Mouse (Mus musculus): ENCODE measurements around the gene Bnipl. TPM values are rescaled to one million over a fixed set of nuclear protein-coding genes. Genes with fewer than 3 reads are reported as not detected.

Bnipl gene
- polyA plus RNA-seq, 1 experiment from 2014 or later = 1.1 TPM

DNA sequence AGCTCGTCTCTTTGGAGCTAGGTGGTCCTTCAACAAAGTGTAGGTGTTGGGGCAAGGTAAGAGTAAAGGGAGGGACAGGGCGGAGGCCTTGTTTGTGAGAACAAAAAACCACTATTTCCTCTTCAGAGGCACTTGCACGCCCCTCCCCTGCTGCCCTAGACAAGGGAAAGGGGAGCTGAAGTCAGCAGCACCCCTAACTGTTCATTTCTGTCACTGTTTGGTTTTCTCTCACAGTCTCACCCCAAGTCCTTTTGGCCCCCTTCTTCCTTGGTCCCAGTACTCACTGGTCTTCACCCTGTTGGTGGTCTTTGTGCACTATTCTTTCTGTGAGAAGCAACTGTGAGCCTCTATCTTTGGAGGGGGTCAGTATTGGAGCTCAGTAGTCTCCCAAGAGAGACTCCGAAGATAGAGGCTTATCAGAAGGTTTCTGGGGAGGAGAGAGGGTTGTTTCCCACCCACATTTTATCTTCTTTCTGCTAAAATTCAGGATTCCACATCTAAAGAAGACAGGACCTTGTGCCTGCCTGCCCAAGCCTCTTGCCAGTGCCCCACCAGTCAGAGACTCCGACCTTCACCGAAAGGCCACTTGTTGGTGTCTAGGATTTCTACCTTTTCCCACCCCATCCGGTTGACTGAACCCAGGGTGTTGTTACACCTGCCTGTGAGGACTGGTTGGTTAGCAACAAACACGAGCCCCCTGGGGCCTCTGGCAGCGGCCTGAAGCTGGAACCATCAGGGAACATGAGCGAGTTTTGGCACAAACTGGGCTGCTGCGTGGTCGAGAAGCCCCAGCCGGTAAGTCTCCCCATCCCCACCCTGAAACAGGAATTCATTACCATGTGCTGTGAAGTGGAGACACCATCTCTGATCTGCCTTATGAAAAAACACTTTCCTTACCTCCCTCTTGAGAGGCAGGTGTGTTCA is 19.4 kb downstream of the Bnipl start, which contains the start of gene Mllt11:
TSS of gene Mllt11 (minus strand) at position 874 of the 924 bp plus-strand sequence.
- peak within 1 kb of the TSS; percentile 69 for H3K4me2 ChIP-seq (replicated peaks)
- peaks cover 48% of the 10 kb centered on the region for H3K36me3 ChIP-seq
- no peak for ATAC-seq (ENCODE audit: low FRiP score)
- H3K27me3 ChIP-seq = no peaks in the 10 kb centered on the region
- no peaks in the 10 kb centered on the region for H3K9me3 ChIP-seq (replicated peaks)
- H3K4me3 ChIP-seq = peak within 1 kb of the TSS; percentile 93; the same call in 1 of the 2 replicates
- H3K4me1 ChIP-seq = peaks cover 34% of the 10 kb centered on the region
- peak within 1 kb of the TSS; percentile 96 for H3K27ac ChIP-seq
- peak within 1 kb of the TSS; percentile 48 for H3K9ac ChIP-seq
- 76% methylated on average over 13 of the region's 13 CpGs for WGBS

DNA sequence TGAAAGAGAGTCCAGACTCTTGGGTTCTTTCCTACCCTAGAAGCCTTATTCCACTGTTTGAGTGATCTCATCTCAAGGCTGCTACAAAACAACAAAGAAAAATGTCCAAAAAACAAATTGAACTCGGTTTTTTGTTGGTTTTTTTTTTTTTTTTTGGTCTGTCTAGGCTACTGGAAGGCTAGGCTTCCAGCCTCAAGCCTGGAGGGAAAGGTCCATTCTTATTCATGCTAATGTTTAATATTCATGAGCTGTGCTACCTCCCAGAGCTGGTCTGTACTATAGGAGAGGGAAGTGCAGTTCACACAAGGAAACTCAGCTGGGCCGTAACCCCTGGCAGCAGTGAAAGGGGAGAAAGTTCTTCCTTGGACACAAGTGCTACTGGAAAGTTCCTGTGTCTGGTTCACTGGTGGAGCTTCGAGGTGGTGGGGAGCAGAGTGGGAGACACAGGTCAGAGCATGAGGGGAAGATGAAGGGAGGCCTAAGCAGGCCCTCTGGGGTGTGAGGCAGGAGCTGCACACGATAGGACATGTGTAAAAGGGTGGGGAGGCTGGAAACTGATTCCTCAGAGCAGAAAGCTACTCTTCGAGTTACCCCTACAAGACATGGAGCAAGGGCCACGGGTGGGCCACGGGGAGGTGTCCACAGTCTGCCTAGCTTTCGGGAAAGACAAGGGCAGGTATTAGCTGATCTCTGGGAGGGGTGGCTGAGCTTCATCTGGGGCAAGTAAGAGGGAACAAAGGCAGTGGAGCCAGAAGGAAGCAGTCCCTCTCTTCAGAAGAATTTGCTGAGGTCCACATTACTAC is 20.3 kb downstream of the Bnipl start:
- 39% methylated on average over 8 of the region's 8 CpGs for WGBS
- H3K4me1 ChIP-seq = peaks cover 42% of the 10 kb centered on the region
- ATAC-seq (ENCODE audit: low FRiP score) = peak; percentile 24; the same call in 1 of the 2 replicates

DNA sequence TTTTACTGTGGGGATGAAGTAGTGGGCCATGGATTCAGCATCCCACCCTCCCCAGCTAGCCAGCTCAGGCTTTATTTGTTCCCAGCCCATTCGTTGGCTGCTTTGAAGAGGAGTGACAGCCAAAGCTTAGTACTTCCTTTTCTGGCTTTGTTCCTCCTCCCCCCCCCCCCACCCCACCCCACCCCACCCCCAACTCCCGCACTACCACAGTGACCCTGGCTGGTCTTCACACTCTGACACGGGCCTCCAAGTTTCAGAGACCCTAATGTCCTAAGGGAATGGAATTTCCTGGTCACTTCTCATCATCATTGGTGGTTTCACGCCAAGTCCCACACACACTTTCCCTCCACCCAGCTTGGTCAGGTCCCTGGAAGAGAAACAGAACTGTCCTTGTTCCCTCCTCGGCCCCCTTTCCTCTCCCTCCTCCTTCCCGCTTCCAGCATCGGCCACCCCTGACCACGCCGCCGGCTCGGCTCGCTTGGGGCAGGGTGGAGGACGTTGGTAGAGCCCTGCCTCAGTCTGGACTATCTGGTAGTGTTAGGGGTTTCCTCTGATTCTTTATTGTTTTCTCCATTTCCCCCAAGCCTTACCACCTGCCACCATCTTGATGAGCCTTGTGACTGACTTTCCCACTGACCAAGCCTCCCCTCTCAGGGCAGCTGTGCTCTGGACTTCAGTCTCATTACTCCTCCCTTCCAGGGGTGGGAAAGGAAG is 21.1 kb downstream of the Bnipl start:
- Histone ChIP-seq H3K4me3 (peak overlapping the region; percentile 93), H3K4me1 (peaks cover 42% of the 10 kb centered on the region), H3K9ac (peak overlapping the region; percentile 97), H3K4me2 (replicated peaks) (peak overlapping the region; percentile 69), H3K9me3 (replicated peaks) (no peaks in the 10 kb centered on the region), H3K36me3 (peaks cover 42% of the 10 kb centered on the region), H3K27me3 (no peaks in the 10 kb centered on the region), H3K27ac (peak overlapping the region; percentile 96)
- peak; percentile 20 for ATAC-seq (ENCODE audit: low FRiP score)
- WGBS = 1% methylated on average over 12 of the region's 13 CpGs

More for the DNA sequence above, 20.3 kb downstream of the Bnipl start:
- Histone ChIP-seq H3K9me3 (replicated peaks) (no peaks in the 10 kb centered on the region), H3K27ac (peak overlapping the region; percentile 96), H3K4me3 (peak overlapping the region; percentile 93), H3K36me3 (peaks cover 41% of the 10 kb centered on the region), H3K27me3 (no peaks in the 10 kb centered on the region), H3K4me2 (replicated peaks) (peak overlapping the region; percentile 69), H3K9ac (peak overlapping the region; percentile 97)

DNA sequence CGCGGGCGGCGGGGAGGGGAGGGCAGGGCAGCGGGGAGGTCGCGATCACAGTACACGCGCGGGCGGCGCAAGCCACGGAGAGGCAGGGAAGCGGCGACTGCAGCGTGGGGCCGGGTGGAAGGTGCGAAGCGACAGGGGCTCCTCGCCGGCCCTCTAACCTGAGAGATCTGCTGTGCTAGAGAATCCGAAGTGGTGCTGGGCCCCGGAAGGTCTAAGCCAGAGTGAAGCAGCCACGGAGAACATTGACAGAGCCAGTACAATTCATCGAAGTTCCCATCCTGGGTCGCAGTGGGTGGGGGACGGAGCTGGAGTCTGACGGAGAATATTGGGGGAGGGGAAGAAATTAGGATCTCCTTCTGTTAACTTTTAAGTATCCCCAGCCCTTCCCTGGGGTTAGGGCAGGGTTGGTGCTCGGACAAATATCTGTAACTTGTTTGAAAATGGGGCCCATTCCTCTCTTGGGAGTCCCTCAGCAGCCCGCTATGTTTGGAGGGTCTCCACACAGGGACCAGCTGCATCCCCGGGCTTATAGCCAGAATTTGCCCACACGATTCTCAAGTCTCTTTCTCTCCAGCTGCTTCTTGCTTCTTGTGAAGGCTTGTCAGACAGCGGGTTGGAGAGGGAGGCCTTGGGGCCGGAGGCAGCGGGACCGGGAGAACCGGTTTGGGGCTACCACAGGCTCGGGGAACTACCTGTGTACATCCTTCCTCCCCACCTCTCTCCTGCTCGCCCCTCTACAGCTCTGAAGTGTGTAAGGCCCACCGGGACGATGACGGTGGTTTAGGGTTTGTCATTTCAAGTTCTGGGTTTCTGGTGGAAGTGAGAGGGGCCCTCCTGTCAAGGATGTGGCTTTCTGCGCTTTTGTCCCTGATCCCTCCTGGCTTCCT is 21.9 kb downstream of the Bnipl start:
- no peaks in the 10 kb centered on the region for H3K27me3 ChIP-seq
- peak; percentile 11 for ATAC-seq (ENCODE audit: low FRiP score)
- peaks cover 50% of the 10 kb centered on the region for H3K4me1 ChIP-seq

DNA sequence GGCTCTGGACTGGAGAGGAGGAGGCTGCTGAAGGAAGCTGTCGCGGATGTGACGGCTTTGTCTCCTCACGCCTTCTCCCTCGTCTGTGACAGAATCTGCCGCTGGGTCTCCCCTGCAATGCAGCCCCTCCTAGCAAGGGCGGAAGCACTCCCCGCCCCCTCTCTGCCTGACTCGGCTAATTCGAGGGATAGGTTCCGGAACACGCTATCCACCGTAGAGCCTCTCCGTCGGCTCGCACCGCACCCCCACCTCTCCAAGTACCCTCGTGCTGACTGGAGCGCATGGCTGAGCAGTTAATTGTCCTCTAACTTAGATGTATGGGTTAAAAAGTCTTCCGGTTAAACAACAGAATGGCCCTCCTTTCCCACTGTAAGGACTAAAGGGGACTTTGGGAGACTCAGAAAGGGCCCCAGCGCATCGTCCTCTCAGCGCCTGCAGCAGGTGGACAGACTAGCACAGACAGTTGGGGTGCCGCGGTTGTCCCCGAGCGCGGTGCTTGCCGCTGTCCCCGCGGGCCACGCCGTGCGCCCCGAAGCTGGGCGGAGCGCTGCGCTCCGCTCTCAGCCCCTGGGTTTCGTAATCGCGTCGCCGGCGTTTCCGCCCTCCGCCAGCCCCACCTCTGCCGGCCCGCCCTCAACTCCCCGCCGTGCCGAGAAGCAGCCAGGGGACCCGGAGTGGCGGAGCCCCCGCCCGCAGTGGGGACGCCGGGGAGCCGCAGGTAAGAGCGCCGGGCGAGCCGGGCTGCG is 22.7 kb downstream of the Bnipl start, which contains the start of gene Cdc42se1:
TSS of gene Cdc42se1 (plus strand) at position 585 of the 746 bp plus-strand sequence.
- peak within 1 kb of the TSS; percentile 97 for H3K9ac ChIP-seq
- peak within 1 kb of the TSS; percentile 93 for H3K4me3 ChIP-seq
- H3K4me1 ChIP-seq = peaks cover 50% of the 10 kb centered on the region
- H3K36me3 ChIP-seq = peaks cover 35% of the 10 kb centered on the region
- under 1% methylated on average over 54 of the region's 64 CpGs for WGBS
- no peaks in the 10 kb centered on the region for H3K27me3 ChIP-seq
- peak within 1 kb of the TSS; percentile 96 for H3K27ac ChIP-seq
- peak; percentile 90 for ATAC-seq (ENCODE audit: low FRiP score)
- H3K9me3 ChIP-seq (replicated peaks) = no peaks in the 10 kb centered on the region
- peak within 1 kb of the TSS; percentile 69 for H3K4me2 ChIP-seq (replicated peaks)

More for the DNA sequence above, 21.9 kb downstream of the Bnipl start:
- Histone ChIP-seq H3K4me3 (peak overlapping the region; percentile 93), H3K9ac (peak overlapping the region; percentile 97), H3K27ac (peak overlapping the region; percentile 96), H3K9me3 (replicated peaks) (no peaks in the 10 kb centered on the region), H3K36me3 (peaks cover 36% of the 10 kb centered on the region), H3K4me2 (replicated peaks) (peak overlapping the region; percentile 69)
- under 1% methylated on average over 43 of the region's 43 CpGs for WGBS

DNA sequence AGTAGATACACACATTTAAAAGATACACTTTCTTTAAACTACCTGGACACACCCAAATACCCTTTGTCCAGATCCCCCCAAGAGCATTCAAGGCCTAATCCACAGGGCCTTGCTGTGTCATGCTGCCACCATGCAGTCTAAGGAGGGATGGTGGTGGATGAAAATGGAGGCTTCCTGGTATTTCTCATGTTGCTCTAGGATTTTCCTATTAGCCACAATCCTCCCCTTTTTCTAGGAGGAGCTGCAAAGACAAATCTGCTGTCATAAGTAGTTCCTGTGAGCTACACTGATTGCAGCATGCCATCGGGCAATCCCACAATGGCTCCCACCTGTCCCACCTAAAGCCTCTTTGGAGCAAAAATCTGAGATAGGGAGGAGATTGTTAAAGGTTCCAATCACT is 23.8 kb downstream of the Bnipl start:
- Histone ChIP-seq H3K27ac (peak overlapping the region; percentile 96), H3K9ac (peak overlapping the region; percentile 97), H3K9me3 (replicated peaks) (no peaks in the 10 kb centered on the region), H3K36me3 (peaks cover 35% of the 10 kb centered on the region), H3K4me2 (replicated peaks) (peak overlapping the region; percentile 69), H3K4me1 (peaks cover 50% of the 10 kb centered on the region), H3K4me3 (peak overlapping the region; percentile 93), H3K27me3 (no peaks in the 10 kb centered on the region)
- ATAC-seq (ENCODE audit: low FRiP score) = no peak
- WGBS = 29% methylated on average over 1 of the region's 1 CpGs

DNA sequence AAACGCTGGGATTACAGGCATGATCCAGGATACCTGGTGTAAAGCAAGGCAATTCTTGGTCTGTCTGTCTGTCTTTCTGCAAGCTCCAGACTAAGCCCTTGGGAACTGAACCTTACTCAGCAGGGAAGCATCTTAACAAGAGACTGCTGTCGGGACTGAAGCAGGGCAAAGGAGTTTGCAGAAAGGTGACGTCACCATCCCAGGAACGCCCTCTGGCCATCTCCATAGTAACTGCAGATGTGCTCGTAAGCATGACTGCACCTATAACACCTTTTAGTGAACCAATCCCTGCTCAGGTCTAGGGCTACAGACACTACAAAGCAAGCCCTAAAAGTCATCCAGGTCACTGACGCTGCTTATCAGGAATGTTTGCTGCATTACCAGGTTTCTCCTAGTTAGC is 26.7 kb downstream of the Bnipl start:
- H3K27me3 ChIP-seq = no peaks in the 10 kb centered on the region
- no peak overlapping the region for H3K9ac ChIP-seq
- H3K4me1 ChIP-seq = peaks cover 25% of the 10 kb centered on the region
- no peak overlapping the region for H3K27ac ChIP-seq
- H3K4me2 ChIP-seq (replicated peaks) = no peak overlapping the region; the same call in 1 of the 2 replicates
- H3K9me3 ChIP-seq (replicated peaks) = no peaks in the 10 kb centered on the region
- no peak for ATAC-seq (ENCODE audit: low FRiP score)
- 36% methylated on average over 6 of the region's 6 CpGs for WGBS
- H3K4me3 ChIP-seq = no peak overlapping the region
- peaks cover 49% of the 10 kb centered on the region for H3K36me3 ChIP-seq

DNA sequence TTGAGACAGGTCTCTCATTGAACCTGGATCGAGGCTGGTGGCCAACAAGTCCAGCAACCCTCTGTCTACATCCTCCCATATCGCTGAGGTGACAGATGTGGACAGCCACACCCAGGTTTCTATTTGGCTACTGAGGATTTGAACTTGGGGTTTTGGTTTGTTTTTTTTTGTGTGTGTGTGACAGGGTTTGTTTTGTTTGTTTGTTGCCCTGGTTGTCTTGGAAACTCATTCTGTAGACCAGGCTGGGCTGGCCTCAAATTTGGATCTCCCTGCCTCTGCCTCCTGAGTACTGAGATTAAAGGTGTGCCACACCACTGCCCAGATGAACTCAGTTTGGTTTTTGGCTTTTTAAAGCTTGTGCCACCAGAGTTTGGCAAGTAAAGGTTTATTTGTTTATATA is 28.0 kb downstream of the Bnipl start:
- Histone ChIP-seq H3K27me3 (no peaks in the 10 kb centered on the region), H3K9me3 (replicated peaks) (no peaks in the 10 kb centered on the region), H3K9ac (no peak overlapping the region), H3K27ac (no peak overlapping the region), H3K4me1 (peaks cover 30% of the 10 kb centered on the region), H3K4me3 (no peak overlapping the region), H3K4me2 (replicated peaks) (no peak overlapping the region), H3K36me3 (peaks cover 58% of the 10 kb centered on the region)
- no peak for ATAC-seq (ENCODE audit: low FRiP score)
- 91% methylated on average over 2 of the region's 2 CpGs for whole genome bisulfite sequencing

DNA sequence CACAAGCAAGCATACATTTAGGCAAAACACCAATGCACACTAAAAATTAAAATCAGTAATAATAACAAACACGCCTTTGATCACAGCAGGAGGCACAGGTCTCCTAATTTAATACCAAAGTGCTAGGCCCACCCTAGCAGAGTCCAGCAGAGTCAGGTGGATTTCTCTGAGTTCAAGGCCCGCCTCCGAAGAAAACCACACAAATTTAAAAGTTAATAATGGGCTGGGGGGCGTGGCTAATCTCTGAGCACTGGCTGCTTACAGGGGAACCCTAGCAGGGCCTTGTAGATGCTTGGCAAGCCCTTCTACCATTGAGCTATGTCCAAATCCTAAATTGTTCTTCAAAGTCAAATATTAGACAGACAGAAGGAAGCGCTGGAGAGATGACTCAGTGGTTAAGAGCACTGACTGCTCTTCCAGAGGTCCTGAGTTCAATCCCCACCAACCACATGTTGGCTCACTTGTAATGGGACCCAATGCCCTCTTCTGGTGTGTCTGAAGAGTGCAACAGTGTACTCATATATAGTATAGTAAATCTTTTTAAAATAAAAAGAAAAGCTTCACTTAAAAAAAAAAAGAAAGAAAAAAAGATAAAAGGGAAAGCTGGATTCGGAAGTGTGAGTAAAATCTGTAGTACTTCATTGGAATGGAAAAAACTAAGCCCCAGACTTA is 32.4 kb downstream of the Bnipl start:
- Histone ChIP-seq H3K36me3 (peaks cover 58% of the 10 kb centered on the region), H3K9ac (no peak overlapping the region; the same call in 1 of the 2 replicates), H3K4me1 (0 out of 2 replicates have a peak, but pooled peaks cover 13% of the 10 kb centered on the region), H3K27ac (peak overlapping the region; percentile 98), H3K4me3 (peak overlapping the region; percentile 75), H3K27me3 (no peaks in the 10 kb centered on the region), H3K9me3 (replicated peaks) (no peaks in the 10 kb centered on the region), H3K4me2 (replicated peaks) (peak overlapping the region; percentile 60)
- 81% methylated on average over 6 of the region's 6 CpGs for WGBS
- no peak for ATAC-seq (ENCODE audit: low FRiP score)

Data from hindbrain, embryonic 12.5 days (tissue).